Mouse (Mus musculus): ENCODE results near the gene Grid2. TPM values are rescaled to one million over a fixed set of nuclear protein-coding genes. Genes with fewer than 3 reads are reported as not detected.

The Grid2 gene
- polyA plus RNA-seq, 1 experiment from 2014 or later, result 0.40 TPM

DNA sequence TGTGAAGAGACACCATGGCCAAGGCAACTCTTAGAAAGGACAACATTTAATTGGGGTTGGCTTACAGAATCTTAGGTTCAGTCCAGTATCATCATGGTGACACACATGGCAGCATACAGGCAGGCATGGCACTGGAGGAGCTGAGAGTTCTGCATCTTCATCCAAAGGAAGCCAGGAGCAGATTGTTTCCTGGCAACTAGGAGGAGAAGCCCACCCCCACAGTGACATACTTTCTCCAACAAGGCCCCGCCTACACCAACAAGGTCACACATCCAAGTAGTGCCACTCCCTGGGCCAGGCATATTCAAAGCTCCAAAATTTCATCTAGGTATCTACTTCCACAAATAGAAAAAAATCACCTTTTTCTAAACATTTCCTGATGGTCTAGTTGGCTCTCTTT, 1351.4 kb downstream of the Grid2 start:
- no peaks in the 10 kb centered on the region for H3K4me1 ChIP-seq
- no peaks in the 10 kb centered on the region for H3K9me3 ChIP-seq
- H3K27ac ChIP-seq (replicated peaks), result no peak overlapping the region
- no peak for DNase-seq (ENCODE audit: low spot score)
- H3K4me3 ChIP-seq, result no peak overlapping the region
- no peaks in the 10 kb centered on the region for H3K27me3 ChIP-seq (replicated peaks; ENCODE audit: low read depth, poor library complexity, severe bottlenecking)
- WGBS, result 93% methylated on average over 1 of the region's 1 CpGs
- no peaks in the 10 kb centered on the region for H3K36me3 ChIP-seq (replicated peaks)

DNA sequence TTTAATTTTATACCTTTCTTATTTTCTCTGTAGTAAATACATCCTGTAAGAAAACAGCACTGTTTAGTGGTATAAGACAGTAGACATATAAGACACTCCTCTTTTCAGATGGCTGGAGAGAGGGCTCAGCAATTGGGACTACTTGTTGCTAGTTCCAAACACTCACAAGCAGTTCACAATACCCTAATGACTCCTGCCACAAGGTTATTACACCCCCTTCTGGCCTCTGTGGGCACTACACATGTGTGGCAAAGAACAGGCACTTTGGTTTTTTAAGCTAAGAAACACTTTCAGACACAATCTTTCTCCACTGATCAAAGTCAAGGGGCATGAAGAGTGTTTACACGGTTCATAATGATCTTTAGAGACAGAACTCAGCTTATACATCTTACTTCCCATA, 1352.3 kb downstream of the Grid2 start:
- Histone ChIP-seq H3K4me1 (no peaks in the 10 kb centered on the region), H3K27ac (replicated peaks) (no peak overlapping the region), H3K9me3 (no peaks in the 10 kb centered on the region), H3K36me3 (replicated peaks) (no peaks in the 10 kb centered on the region), H3K27me3 (replicated peaks; ENCODE audit: low read depth, poor library complexity, severe bottlenecking) (no peaks in the 10 kb centered on the region), H3K4me3 (no peak overlapping the region)
- 17% methylated on average over 1 of the region's 1 CpGs for WGBS
- peak; percentile 37 for DNase-seq (ENCODE audit: low spot score)

DNA sequence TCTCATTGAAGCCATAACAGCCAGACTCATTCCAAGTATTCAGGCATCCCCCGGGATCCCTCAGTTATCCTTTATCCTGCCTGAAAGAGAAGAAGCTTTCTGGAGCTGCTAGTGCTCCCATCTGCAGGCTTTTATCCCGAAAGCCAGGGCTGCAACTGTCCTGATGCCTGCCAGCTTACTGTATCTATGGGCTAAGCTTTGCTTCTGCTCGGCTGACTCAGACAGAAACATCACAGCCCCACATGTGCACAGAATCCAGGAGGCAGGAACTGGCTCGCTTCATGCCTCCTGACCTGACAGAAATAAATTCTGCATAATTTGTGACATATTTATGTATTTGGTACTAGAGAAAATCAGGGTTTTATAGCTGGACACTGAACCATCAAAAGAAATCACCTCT, 1361.2 kb downstream of the Grid2 start:
- no peaks in the 10 kb centered on the region for H3K9me3 ChIP-seq
- no peaks in the 10 kb centered on the region for H3K27me3 ChIP-seq (replicated peaks; ENCODE audit: low read depth, poor library complexity, severe bottlenecking)
- no peaks in the 10 kb centered on the region for H3K36me3 ChIP-seq (replicated peaks)
- no peak overlapping the region for H3K27ac ChIP-seq (replicated peaks)
- 67% methylated on average over 4 of the region's 4 CpGs for WGBS
- no peak overlapping the region for H3K4me3 ChIP-seq
- DNase-seq (ENCODE audit: low spot score), result no peak
- no peaks in the 10 kb centered on the region for H3K4me1 ChIP-seq

DNA sequence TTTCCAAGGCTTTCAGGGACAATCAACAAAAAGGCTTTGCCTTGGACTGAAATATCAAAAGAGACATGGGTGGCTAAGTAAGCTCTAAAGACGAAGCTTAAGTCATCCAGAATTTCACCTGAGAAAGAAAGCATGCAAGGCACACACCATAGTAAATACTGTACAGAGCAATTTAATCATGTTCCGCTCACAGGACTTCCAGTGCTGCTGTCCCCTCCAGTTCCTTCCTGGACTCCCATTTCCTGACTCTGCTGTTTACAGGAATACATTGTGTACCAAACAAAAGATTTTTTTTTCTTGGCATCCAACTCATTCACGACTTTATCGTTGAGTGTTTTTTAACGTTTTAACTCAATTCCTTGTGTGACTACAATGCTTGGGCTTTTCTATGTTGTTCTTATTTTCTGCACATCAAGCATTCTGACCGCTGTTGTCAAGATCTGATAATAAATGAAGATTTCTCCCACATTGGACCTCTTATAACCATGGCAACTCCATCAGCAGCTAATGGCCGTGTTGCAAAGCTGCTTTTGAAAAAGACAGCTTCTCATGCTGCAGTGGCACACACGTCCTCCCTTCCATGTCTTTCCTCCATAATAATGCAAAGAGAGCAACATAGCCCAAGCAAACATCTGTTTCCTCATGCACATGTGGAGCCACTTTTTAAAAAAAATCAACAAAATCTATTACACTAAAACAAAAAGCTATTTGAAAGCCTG, 1361.9 kb downstream of the Grid2 start:
- no peak overlapping the region for H3K4me3 ChIP-seq

DNA sequence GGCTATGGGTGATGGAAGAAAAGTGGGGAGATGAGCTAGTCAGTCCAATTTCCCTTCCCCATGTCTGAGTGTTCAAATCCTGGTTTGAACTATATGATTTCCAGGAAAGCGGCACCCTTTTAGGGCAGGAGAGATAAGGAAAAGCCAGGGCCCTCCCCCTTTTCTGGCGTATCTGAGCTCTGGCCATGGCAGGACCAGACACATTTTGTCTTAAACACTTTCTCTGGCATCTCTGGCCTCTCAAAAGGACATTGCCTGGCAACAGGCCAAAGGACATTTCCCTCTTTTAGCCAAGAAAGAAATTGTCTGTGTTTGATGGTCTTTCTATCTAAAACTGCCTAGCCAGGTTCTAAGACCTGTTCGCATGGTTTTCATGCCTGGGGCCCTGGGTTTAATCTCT, 1367.7 kb downstream of the Grid2 start:
- no peaks in the 10 kb centered on the region for H3K36me3 ChIP-seq (replicated peaks)
- H3K27me3 ChIP-seq (replicated peaks; ENCODE audit: low read depth, poor library complexity, severe bottlenecking), result no peaks in the 10 kb centered on the region
- DNase-seq (ENCODE audit: low spot score), result no peak
- H3K9me3 ChIP-seq, result no peaks in the 10 kb centered on the region
- H3K4me1 ChIP-seq, result no peaks in the 10 kb centered on the region
- WGBS, result 50% methylated on average over 3 of the region's 3 CpGs
- H3K27ac ChIP-seq (replicated peaks), result no peak overlapping the region
- no peak overlapping the region for H3K4me3 ChIP-seq

More for the DNA sequence above, 1361.9 kb downstream of the Grid2 start:
- WGBS, result 80% methylated on average over 8 of the region's 8 CpGs
- H3K9me3 ChIP-seq, result no peaks in the 10 kb centered on the region
- H3K4me1 ChIP-seq, result no peaks in the 10 kb centered on the region
- no peaks in the 10 kb centered on the region for H3K27me3 ChIP-seq (replicated peaks; ENCODE audit: low read depth, poor library complexity, severe bottlenecking)
- no peak overlapping the region for H3K27ac ChIP-seq (replicated peaks)
- DNase-seq (ENCODE audit: low spot score), result no peak
- no peaks in the 10 kb centered on the region for H3K36me3 ChIP-seq (replicated peaks)

DNA sequence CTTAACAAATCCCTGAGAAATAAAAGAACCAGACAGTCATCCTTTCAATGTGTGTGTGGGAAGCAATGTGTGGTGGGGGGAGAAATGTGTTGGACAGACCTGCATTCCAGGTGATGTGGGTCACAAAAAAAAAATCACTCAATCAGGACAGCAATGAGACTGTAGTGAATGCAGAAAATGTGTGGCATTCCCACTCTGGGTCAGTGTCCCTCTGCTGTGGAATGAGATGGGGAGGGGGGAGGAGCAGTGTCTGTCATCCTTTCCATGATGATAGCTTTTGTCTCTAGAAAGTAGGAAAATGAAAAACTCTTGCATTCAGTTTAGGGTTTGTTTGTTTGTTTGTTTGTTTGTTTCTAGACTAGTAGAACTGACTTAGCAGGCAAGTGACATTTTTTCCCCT, 1392.0 kb downstream of the Grid2 start:
- Histone ChIP-seq H3K36me3 (replicated peaks) (no peaks in the 10 kb centered on the region), H3K4me1 (peaks cover 13% of the 10 kb centered on the region), H3K9me3 (no peaks in the 10 kb centered on the region), H3K4me3 (no peak overlapping the region), H3K27me3 (replicated peaks; ENCODE audit: low read depth, poor library complexity, severe bottlenecking) (no peaks in the 10 kb centered on the region), H3K27ac (replicated peaks) (no peak overlapping the region)
- DNase-seq (ENCODE audit: low spot score), result no peak

DNA sequence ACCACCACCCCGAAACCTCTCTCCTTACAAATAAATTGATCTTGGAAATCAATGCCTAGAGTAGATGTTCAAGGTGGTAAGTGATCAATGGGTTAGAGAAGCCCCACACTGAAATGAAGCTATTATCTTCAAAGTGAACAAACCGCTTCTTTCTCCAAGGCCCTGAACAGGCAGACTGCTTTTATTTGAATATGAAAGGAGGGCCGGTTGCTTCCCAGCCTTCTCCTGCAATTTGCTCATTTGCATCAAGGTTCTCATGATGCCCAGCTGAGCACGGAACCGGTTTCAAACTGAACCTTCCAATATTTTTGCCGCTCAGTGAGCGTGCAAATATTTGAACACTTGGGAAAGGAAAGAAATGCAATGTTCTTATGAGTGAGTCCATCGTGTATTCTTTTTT, 1392.5 kb downstream of the Grid2 start:
- no peak overlapping the region for H3K4me3 ChIP-seq
- no peaks in the 10 kb centered on the region for H3K9me3 ChIP-seq
- WGBS, result 47% methylated on average over 8 of the region's 8 CpGs
- DNase-seq (ENCODE audit: low spot score), result no peak
- no peaks in the 10 kb centered on the region for H3K27me3 ChIP-seq (replicated peaks; ENCODE audit: low read depth, poor library complexity, severe bottlenecking)
- H3K27ac ChIP-seq (replicated peaks), result no peak overlapping the region
- peaks cover 13% of the 10 kb centered on the region for H3K4me1 ChIP-seq
- no peaks in the 10 kb centered on the region for H3K36me3 ChIP-seq (replicated peaks)

DNA sequence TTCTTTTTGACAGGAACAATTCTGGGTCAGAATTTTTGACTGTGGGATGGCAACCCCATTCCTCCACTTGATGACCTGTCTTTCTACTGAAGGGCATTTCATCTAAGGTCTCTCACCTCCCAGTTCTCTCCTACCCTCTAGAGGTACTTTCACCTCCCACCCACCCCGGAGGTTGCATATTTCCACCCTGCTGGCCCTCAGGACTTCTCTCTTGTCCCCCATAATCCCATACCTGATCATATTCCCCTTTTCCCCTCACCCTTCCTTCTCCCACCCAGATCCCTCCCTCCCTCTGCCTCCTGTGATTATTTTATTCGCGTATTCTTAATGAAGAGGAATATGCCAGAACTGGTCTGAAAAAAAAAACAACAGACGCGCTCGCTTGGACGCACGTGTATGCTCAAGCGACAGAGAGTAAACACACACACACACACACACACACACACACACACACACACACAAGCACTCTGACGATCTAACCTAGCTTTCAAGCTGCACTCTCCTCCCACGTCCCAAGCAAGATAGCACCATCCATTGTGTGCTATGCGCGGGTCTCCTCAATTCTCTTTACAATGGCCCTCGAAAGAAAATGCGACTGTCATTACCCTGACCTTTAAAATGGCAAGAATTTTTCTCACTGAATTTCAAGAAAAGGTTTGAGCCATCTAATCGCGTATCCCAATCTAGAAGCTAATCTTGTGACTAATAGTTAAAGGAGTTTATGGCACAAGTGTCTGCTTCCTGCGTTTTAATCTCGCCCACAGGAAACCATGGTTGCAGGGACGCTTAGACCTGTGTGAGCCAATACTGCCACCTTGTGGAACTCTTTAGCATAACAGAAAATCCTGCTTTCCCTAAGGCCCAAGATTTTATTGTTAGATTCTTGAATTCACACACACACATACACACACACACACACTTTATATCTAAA, 1393.9 kb downstream of the Grid2 start:
- peak overlapping the region; percentile 11 for H3K27ac ChIP-seq (replicated peaks)
- H3K36me3 ChIP-seq (replicated peaks), result no peaks in the 10 kb centered on the region
- 23% methylated on average over 20 of the region's 20 CpGs for WGBS
- no peaks in the 10 kb centered on the region for H3K9me3 ChIP-seq
- peaks cover 13% of the 10 kb centered on the region for H3K4me1 ChIP-seq
- H3K4me3 ChIP-seq, result peak overlapping the region; percentile 51
- H3K27me3 ChIP-seq (replicated peaks; ENCODE audit: low read depth, poor library complexity, severe bottlenecking), result no peaks in the 10 kb centered on the region
- peak; percentile 54 for DNase-seq (ENCODE audit: low spot score)

DNA sequence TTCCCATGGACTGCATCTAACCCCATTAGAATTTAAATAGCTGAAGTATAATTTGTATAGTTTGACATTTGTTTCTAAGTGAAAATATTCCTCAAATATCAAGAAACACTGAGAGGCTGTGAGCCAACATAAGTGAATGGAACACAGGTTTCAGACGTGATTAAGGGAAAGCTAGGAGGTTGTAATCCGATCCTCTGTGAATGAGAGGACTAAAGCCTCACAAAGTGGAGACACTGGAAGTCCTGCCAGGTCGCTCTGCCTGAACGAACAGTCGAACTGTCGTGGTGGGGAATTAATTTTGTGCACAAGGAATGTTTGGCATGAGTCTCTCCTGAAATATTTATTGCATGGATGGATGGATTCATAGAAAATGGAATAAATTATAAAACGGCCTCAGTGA, 1395.1 kb downstream of the Grid2 start:
- Histone ChIP-seq H3K27me3 (replicated peaks; ENCODE audit: low read depth, poor library complexity, severe bottlenecking) (no peaks in the 10 kb centered on the region), H3K9me3 (no peaks in the 10 kb centered on the region), H3K4me1 (peaks cover 13% of the 10 kb centered on the region), H3K4me3 (no peak overlapping the region), H3K27ac (replicated peaks) (no peak overlapping the region), H3K36me3 (replicated peaks) (no peaks in the 10 kb centered on the region)
- DNase-seq (ENCODE audit: low spot score), result no peak
- 22% methylated on average over 7 of the region's 7 CpGs for WGBS

DNA sequence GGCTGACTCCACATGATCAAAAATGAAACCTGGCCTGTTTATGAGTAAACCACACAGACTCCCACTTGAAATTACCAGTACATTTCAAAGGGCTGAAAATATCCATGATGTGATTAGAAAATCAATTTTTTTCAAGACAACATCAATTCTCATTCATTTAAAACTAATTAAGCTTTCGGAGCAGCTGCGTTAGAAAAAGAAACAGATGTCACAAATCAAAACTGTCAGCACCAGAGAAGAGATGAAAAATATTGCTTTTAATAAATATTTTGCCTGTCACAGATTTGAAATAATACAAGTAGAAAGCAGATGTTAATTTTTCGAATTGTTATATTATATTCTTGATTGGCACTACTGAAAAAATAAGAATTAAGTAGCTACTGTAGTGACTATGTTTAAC, 1415.3 kb downstream of the Grid2 start:
- Histone ChIP-seq H3K36me3 (replicated peaks) (no peaks in the 10 kb centered on the region), H3K4me3 (no peak overlapping the region), H3K27ac (replicated peaks) (no peak overlapping the region), H3K9me3 (no peaks in the 10 kb centered on the region), H3K4me1 (no peaks in the 10 kb centered on the region), H3K27me3 (replicated peaks; ENCODE audit: low read depth, poor library complexity, severe bottlenecking) (no peaks in the 10 kb centered on the region)
- no peak for DNase-seq (ENCODE audit: low spot score)
- 82% methylated on average over 3 of the region's 3 CpGs for WGBS

DNA sequence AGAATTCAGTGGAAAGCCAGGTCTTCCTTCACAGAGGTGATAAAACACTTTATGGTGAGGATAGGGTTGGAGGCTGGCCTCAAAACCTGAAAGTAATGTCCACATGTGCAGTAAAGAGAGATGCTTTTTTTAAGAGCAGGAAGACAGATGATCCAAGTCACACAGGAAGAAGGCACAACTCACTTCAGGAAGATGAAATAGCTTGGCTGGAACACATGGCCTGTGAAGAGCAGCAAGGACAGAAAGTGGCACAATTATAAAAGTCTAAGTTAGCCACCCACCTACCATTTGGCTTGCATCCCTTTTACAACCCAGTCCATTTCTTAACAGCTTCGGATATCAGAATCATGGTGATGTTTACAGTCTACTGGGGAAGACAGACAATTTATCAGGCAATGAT, 1423.1 kb downstream of the Grid2 start:
- H3K4me1 ChIP-seq, result no peaks in the 10 kb centered on the region
- no peak overlapping the region for H3K27ac ChIP-seq (replicated peaks)
- no peaks in the 10 kb centered on the region for H3K27me3 ChIP-seq (replicated peaks; ENCODE audit: low read depth, poor library complexity, severe bottlenecking)
- H3K36me3 ChIP-seq (replicated peaks), result no peaks in the 10 kb centered on the region
- no peaks in the 10 kb centered on the region for H3K9me3 ChIP-seq
- WGBS, result 93% methylated on average over 1 of the region's 1 CpGs
- DNase-seq (ENCODE audit: low spot score), result no peak
- no peak overlapping the region for H3K4me3 ChIP-seq

DNA sequence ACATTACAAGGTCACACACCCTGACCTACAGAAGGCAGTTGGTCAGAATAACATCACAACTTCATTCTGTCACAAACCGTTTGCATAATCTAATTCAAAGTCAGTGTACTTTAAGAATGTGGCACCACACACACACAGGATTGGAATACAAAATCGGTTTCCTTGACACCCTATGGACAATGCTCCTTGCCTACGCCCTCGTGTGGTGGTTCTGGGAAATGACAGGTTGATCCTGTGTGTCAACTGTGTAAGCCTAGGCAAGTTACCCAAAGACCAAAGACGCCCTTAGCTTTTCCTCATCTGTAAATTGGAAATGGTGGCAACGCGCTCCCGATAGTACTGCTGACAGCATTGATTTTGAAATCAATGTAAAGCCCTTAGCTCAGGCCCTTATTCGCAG, 1428.3 kb downstream of the Grid2 start:
- H3K9me3 ChIP-seq, result no peaks in the 10 kb centered on the region
- H3K4me1 ChIP-seq, result peaks cover 9% of the 10 kb centered on the region
- no peak overlapping the region for H3K4me3 ChIP-seq
- peak; percentile 60 for DNase-seq (ENCODE audit: low spot score)
- H3K36me3 ChIP-seq (replicated peaks), result no peaks in the 10 kb centered on the region
- peaks cover 35% of the 10 kb centered on the region for H3K27me3 ChIP-seq (replicated peaks; ENCODE audit: low read depth, poor library complexity, severe bottlenecking)
- no peak overlapping the region for H3K27ac ChIP-seq (replicated peaks)
- 34% methylated on average over 9 of the region's 9 CpGs for WGBS

DNA sequence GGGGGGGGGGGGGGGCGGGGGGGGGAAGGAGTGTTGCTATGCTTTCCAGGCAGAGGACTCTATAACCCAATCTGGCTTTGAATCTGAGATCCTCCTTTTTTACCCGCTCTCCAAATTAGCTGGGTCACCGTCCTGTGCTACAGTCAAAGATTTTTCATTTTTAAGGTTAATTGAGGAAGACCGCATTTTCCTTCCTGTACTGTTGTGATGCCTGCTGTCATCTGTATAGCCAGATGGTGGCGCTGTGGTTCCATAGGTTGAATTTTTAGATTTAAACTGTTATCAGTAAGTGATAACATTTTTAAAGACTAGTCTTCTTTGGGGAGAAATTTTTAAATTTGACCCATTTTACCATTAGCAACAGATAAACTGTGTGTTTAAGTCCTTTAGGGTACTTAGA, 1429.3 kb downstream of the Grid2 start:
- Histone ChIP-seq H3K27ac (replicated peaks) (no peak overlapping the region), H3K36me3 (replicated peaks) (no peaks in the 10 kb centered on the region), H3K27me3 (replicated peaks; ENCODE audit: low read depth, poor library complexity, severe bottlenecking) (peaks cover 35% of the 10 kb centered on the region), H3K9me3 (no peaks in the 10 kb centered on the region), H3K4me1 (peaks cover 9% of the 10 kb centered on the region), H3K4me3 (0 out of 2 replicates have a peak overlapping the region, but pooled peaks have one; percentile 25)
- 6% methylated on average over 5 of the region's 5 CpGs for WGBS
- peak; percentile 47 for DNase-seq (ENCODE audit: low spot score)

All from embryonic facial prominence, embryonic 10.5 days (tissue).